Mouse (Mus musculus) lung, adult 2 months (tissue): ENCODE data around the gene Ly6g6d. TPM values are rescaled to one million over a fixed set of nuclear protein-coding genes. Genes with fewer than 3 reads are reported as not detected.
"Not testable (repeated sequence)": the region's sequence is repeated elsewhere in the genome, so short reads cannot be mapped to it uniquely, and the experiment has no call there.

ENCODE experiments used
- DNase-seq: peaks from one replicate; pipeline ENCODE4 v3.0.0; 2022
- H3K4me1 ChIP-seq: fragments of 200-500 bp; 2 replicates; pipeline ENCODE4 v1.6.1; 2011; ENCODE audit warnings: low read length; ENCODE audit not compliant: control insufficient read depth, insufficient read depth
- H3K4me3 ChIP-seq: fragments of 200-500 bp; replicated peaks from 2 replicates; pipeline ENCODE3; 2011; ENCODE audit warnings: low read depth, mild to moderate bottlenecking, control low read depth, low read length; ENCODE audit errors: extremely low read depth
- CTCF ChIP-seq: fragments of 200-500 bp; IDR thresholded peaks from 2 replicates; pipeline ENCODE4 v1.5.1; 2011; ENCODE audit warnings: mild to moderate bottlenecking, low read length, control low read depth; ENCODE audit not compliant: insufficient read depth
- POLR2A ChIP-seq: fragments of 200-500 bp; IDR thresholded peaks from 2 replicates; pipeline ENCODE4 v1.6.1; 2011; ENCODE audit warnings: low read depth, mild to moderate bottlenecking, control low read depth, low read length, borderline replicate concordance; ENCODE audit errors: extremely low read depth
- WGBS: fragments of 180-500 bp; shearing (Covaris S2); methylation state at CpG from one replicate; pipeline ENCODE4 v1.1.7; 2018; 5-methylcytosine and 5-hydroxymethylcytosine counted together
- polyA plus RNA-seq: library from polyadenylated mRNA; depleted of rRNA; stranded (reverse); fragments of >200 nt; gene quantifications from 2 replicates; pipeline ENCODE4 v1.2.3, GENCODE M21; 2012; rRNA removed

Gene Ly6g6d
- 14.5 and 16.7 TPM in 2 replicates for polyA plus RNA-seq

- WGBS, result 7% methylated on average over 14 of the region's 14 CpGs
- H3K4me1 ChIP-seq, result no peaks in the 10 kb centered on the region; the same call in none of the 2 replicates
- DNase-seq, result peak; percentile 76
- peak within 1 kb of the TSS; percentile 67 for H3K4me3 ChIP-seq
- TF ChIP-seq CTCF (peak; percentile 74), POLR2A (peak; percentile 84; the same call in 1 of the 2 replicates)
Measured at GRCm38 (mm10) chr17:35077786-35078233, at the start of gene Ly6g6d. Gene Ly6g6d, minus strand, starts transcription at chr17:35078065.

- Histone ChIP-seq H3K4me3 (peak overlapping the region; percentile 69), H3K4me1 (peaks cover 16% of the 10 kb centered on the region)
- DNase-seq, result no peak
- WGBS, result 44% methylated on average over 13 of the region's 13 CpGs
- TF ChIP-seq CTCF (no peak), POLR2A (no peak)
Measured at GRCm38 (mm10) chr17:35127017-35127416, 49.2 kb upstream of the Ly6g6d start.

- whole genome bisulfite sequencing, result 1% methylated on average over 36 of the region's 36 CpGs
- DNase-seq, result peak; percentile 77
- Histone ChIP-seq H3K4me1 (peaks cover 16% of the 10 kb centered on the region), H3K4me3 (peak within 1 kb of the TSS; percentile 69)
- TF ChIP-seq POLR2A (peak; percentile 75), CTCF (no peak)
Measured at GRCm38 (mm10) chr17:35126206-35126611, 48.3 kb upstream of the Ly6g6d start, which contains the start of gene D17H6S53E. Gene D17H6S53E, plus strand, starts transcription at chr17:35126373.

GRCm38 (mm10) chr17:35125578-35125977, 47.7 kb upstream of the Ly6g6d start:
- H3K4me3 ChIP-seq, result peak overlapping the region; percentile 26
- WGBS, result 32% methylated on average over 6 of the region's 6 CpGs
- peaks cover 16% of the 10 kb centered on the region for H3K4me1 ChIP-seq
- DNase-seq, result no peak
- no peak for TF ChIP-seq POLR2A
- no peak for TF ChIP-seq CTCF

- 93% methylated on average over 1 of the region's 1 CpGs for WGBS
- H3K4me1 ChIP-seq, result peaks cover 19% of the 10 kb centered on the region
- H3K4me3 ChIP-seq, result no peak overlapping the region
- no peak for TF ChIP-seq CTCF
- no peak for TF ChIP-seq POLR2A
- no peak for DNase-seq
Measured at GRCm38 (mm10) chr17:35125081-35125480, 47.2 kb upstream of the Ly6g6d start.

- DNase-seq, H3K4me3 ChIP-seq: not testable (repeated sequence)
- H3K4me1 ChIP-seq, result peaks cover 20% of the 10 kb centered on the region
- 88% methylated on average over 12 of the region's 12 CpGs for WGBS
Measured at GRCm38 (mm10) chr17:35124261-35124896, 46.5 kb upstream of the Ly6g6d start.

GRCm38 (mm10) chr17:35123287-35123686, 45.4 kb upstream of the Ly6g6d start:
- WGBS, result 91% methylated on average over 9 of the region's 9 CpGs
- not testable (repeated sequence) for DNase-seq, H3K4me3 ChIP-seq
- peaks cover 20% of the 10 kb centered on the region for H3K4me1 ChIP-seq

GRCm38 (mm10) chr17:35121871-35122303, 44.0 kb upstream of the Ly6g6d start, which contains the start of gene Csnk2b:
Gene Csnk2b, minus strand, starts transcription at chr17:35122053.
- peak; percentile 34 for DNase-seq
- 0% methylated on average over 19 of the region's 19 CpGs for WGBS
- H3K4me1 ChIP-seq, result peaks cover 11% of the 10 kb centered on the region

GRCm38 (mm10) chr17:35121143-35121799, 43.4 kb upstream of the Ly6g6d start, which contains the start of gene Gpank1:
Gene Gpank1, plus strand, starts transcription at chr17:35121455.
- WGBS, result under 1% methylated on average over 50 of the region's 50 CpGs
- DNase-seq, result peak; percentile 97
- peaks cover 9% of the 10 kb centered on the region for H3K4me1 ChIP-seq
- TF ChIP-seq POLR2A, result peak; percentile 81
- no peak for TF ChIP-seq CTCF
- H3K4me3 ChIP-seq, result peak within 1 kb of the TSS; percentile 95

More at GRCm38 (mm10) chr17:35121871-35122303, 44.0 kb upstream of the Ly6g6d start, which contains the start of gene Csnk2b:
- peak within 1 kb of the TSS; percentile 95 for H3K4me3 ChIP-seq
- TF ChIP-seq POLR2A (no peak), CTCF (0 out of 2 replicates have a peak, but pooled peaks have one; percentile 4)

GRCm38 (mm10) chr17:35120745-35121142, 42.9 kb upstream of the Ly6g6d start:
- under 1% methylated on average over 33 of the region's 33 CpGs for WGBS
- no peak for TF ChIP-seq CTCF
- no peak for TF ChIP-seq POLR2A
- Histone ChIP-seq H3K4me1 (peaks cover 9% of the 10 kb centered on the region), H3K4me3 (peak overlapping the region; percentile 87)
- no peak for DNase-seq
